9 mouse cellular contexts compared by ENCODE assay signal in the genomic region with DNA sequence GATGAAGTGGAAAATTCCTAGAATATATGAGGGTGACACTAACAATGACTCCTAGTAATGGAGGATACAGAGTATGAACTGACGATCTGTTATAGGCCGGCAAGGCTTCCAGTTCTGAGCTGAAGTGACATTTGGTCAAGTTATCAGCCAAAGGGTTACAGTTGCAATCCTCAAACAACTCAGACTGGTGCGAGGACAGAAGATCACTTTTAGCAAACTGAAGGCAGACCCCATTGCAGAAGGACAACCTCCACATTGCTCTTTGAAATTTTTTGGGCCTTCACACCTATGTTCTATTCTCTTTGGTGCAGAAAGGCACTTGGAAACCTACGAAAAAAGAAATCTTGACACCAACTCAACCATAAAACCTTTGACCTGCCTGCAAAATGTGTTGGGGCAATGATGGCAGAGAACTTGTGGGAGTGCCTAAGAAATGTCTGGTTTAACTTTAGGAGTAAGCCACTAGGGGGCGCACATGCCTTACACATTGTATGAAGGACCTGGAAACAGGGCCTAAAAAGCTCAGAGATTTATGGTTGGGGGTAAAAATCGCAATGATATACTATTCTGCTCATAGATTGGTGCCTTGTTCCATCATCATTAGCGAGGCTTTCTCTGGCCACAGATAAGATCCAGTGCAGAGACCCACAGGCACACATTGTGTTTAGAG.
DNase-seq lines count a peak whose midpoint lies in the region; ATAC-seq and TF ChIP-seq lines count a peak whose summit lies in the region.
"Had no signal": no experiment of that assay in that cellular context is flagged by ENCODE, and none has a peak within 500 bp of the region (broad histone marks: within the 10 kb centered on the region; RNA-seq: fewer than 3 reads in every experiment).

No protein-coding gene starts in this region.

- no peak overlapping the region for H3K27ac ChIP-seq in limb, embryonic 14.5 days (replicated peaks; ENCODE audit: low read depth, low read length)

- ATAC-seq in limb, embryonic 14.5 days (ENCODE audit: low FRiP score, low read depth): peak; percentile 50

- H3K9me3 ChIP-seq in limb, embryonic 14.5 days (ENCODE audit: control insufficient read depth, low read length): no peaks in the 10 kb centered on the region

- no peak overlapping the region for H3K9ac ChIP-seq in limb, embryonic 14.5 days (ENCODE audit: low read depth, low read length, severe bottlenecking)

- no peak overlapping the region for H3K4me2 ChIP-seq in limb, embryonic 14.5 days (replicated peaks; ENCODE audit: low read depth, low read length, severe bottlenecking)

- no peak for TF ChIP-seq POLR2A in limb, embryonic 14.5 days (IDR thresholded peaks at IDR 0.05; ENCODE audit: borderline replicate concordance, extremely low read depth, insufficient read depth, insufficient read length)

- H3K27me3 ChIP-seq in limb, embryonic 14.5 days (ENCODE audit: control insufficient read depth, insufficient read depth, low read length): no peaks in the 10 kb centered on the region

- H3K4me1 ChIP-seq in limb, embryonic 14.5 days (ENCODE audit: control insufficient read depth, insufficient read depth, low read length): no peaks in the 10 kb centered on the region

- DNase-seq in thymus, postnatal 0 days (ENCODE audit: low spot score): peak; percentile 28
- DNase-seq in thymus, postnatal 36 days: no peak
- peak; percentile 77 for DNase-seq in adrenal gland, postnatal 10 days
- peak; percentile 60 for DNase-seq in embryo, embryonic 9.5 days (ENCODE audit: extremely low spot score)
- peak; percentile 14 for DNase-seq in induced T-regulatory cell, adult 2 months (ENCODE audit: low read depth)
- DNase-seq in limb, embryonic 14.5 days (ENCODE audit: low spot score): peak; percentile 86
- DNase-seq in right cerebral cortex, adult 2 months (ENCODE audit: low spot score in 2 of 2): peak; percentile 67 to 68
- DNase-seq in thymus, adult 18-20 months: no peak

- 44% methylated on average over 7 of the region's 7 CpGs for WGBS in limb, embryonic 14.5 days

- H3K4me3 ChIP-seq in limb, embryonic 14.5 days (replicated peaks; ENCODE audit: low read length): no peak overlapping the region
- H3K4me3 ChIP-seq: erythroblast, embryonic 14.5 days had no signal

- H3K36me3 ChIP-seq in limb, embryonic 14.5 days (ENCODE audit: control insufficient read depth, insufficient read depth, low read length): no peaks in the 10 kb centered on the region

Comparison
In these comparisons a context has a peak if more than half of its experiments do, and no peak if none do; other contexts are left out.
1. DNase-seq: peak in thymus, postnatal 0 days (single experiment), adrenal gland, postnatal 10 days (single experiment), embryo, embryonic 9.5 days (single experiment), induced T-regulatory cell, adult 2 months (single experiment), limb, embryonic 14.5 days (single experiment) and right cerebral cortex, adult 2 months (2 of 2); none in thymus, postnatal 36 days (0 of 2) and thymus, adult 18-20 months (0 of 2).